Mouse (Mus musculus) Patski (cell line): ENCODE data around the gene Gpx1. TPM values are rescaled to one million over a fixed set of nuclear protein-coding genes. Genes with fewer than 3 reads are reported as not detected.
A peak's percentile ranks its signal among the peaks of the same experiment; 100 is the strongest.

Experiments
- ATAC-seq: fragments of 100-300 bp; one replicate; pipeline ENCODE4 v1.8.0; 2021
- CTCF ChIA-PET: fragments of 350-600 bp; sonication (Branson Sonifier 250); formaldehyde crosslinking; loops from one replicate; lab custom pipeline; 2022; ENCODE audit warnings: inconsistent platforms; lab: Charles Lee
- POLR2A ChIA-PET: fragments of 350-600 bp; sonication (Branson Sonifier 250); formaldehyde crosslinking; loops from one replicate; lab custom pipeline; 2022; ENCODE audit warnings: antibody characterized with exemption, inconsistent platforms; lab: Charles Lee
- DNase-seq: peaks from one replicate; pipeline ENCODE4 v3.0.0-alpha.2; 2011; ENCODE audit warnings: low read depth, low spot score
- H3K27me3 ChIP-seq: fragments of 371-371 bp; one replicate; pipeline ENCODE4 v1.5.1; 2021
- CTCF ChIP-seq: fragments of 100-300 bp; IDR thresholded peaks from one replicate; pipeline ENCODE4 v1.5.1; 2021
- in situ Hi-C: fragments of 300-500 bp; cut with MboI; formaldehyde crosslinking; loops from 3 replicates; pipeline ENCODE4 v1.11.1; 2018; ENCODE audit warnings: low pct_unique_long_range_greater_than_20kb, mixed read lengths
- polyA plus RNA-seq: library from polyadenylated mRNA; unstranded; gene quantifications from one replicate; pipeline ENCODE4 v1.2.3, GENCODE M21; 2021

The Gpx1 gene
- 372 TPM for polyA plus RNA-seq

DNA sequence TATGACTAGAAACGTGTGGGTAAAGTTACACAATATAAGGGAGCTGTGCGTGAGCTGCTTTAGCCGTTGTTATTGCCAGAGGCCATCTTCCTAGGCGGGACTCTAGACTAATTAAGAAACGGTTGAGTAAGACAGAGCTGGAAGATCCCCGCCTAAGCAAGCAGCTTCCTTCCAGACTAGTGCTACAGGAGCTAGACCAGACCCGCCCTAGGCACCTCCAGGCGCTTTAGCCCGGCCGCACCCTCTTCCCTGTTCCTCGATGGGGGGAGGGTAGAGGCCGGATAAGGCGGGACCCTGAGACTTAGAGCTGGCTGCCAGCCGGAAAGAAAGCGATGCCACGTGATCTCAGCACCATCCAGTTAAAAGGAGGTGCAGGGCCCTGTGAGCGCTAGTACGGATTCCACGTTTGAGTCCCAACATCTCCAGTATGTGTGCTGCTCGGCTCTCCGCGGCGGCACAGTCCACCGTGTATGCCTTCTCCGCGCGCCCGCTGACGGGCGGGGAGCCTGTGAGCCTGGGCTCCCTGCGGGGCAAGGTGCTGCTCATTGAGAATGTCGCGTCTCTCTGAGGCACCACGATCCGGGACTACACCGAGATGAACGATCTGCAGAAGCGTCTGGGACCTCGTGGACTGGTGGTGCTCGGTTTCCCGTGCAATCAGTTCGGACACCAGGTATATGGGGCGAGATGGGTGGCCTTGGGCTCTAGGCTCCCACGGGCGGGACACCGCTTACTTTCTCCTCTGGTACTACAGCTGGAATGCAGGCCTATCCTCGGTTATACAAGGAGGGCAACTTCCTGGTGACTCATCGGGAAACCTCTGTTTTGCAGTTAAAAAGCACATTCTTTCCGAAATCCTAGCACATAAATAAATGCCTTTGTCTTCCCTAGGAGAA lies at the start of gene Gpx1:
Gene Gpx1 (plus strand): TSS at position 18 of the 896 bp plus-strand sequence.
- DNase-seq (peak; percentile 86), ATAC-seq (peak; percentile 89)
- ChIA-PET CTCF (interaction anchor here (1.4 kb wide), 1 partner anchor 18 kb away, joined by 4 read pairs; no protein-coding TSS in a partner anchor), POLR2A (interaction anchor here (1.0 to 1.2 kb wide), 2 partner anchors 10 to 75 kb away, joined by 3 read pairs; partner anchors contain the start of gene Dag1)
- TF ChIP-seq CTCF: no peak
- H3K27me3 ChIP-seq: no peaks in the 10 kb centered on the region
- in situ Hi-C loops: no loop called here

DNA sequence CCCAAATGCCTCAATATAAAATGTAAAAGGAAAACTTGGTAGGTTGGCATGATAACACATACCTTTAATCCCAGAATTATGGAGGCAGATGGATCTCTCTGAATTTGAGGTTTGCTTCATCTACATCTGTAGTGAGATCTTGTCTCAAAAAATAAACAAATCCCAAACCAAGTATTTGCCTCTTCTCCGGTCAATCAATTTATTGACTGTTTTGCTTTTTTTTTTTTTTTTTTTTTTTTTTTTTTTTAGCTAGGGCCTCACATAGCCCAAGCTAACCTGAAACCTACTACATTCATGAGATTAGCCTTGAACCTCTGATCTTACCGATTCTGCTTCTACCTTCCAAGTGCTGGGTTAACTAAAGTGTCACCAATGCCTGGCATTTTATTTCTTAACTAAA lies 49.4 kb upstream of the Gpx1 start:
- ChIA-PET POLR2A (interaction anchor here (0.6 to 0.7 kb wide), 2 partner anchors 25 to 202 kb away, joined by 3 to 4 read pairs; no protein-coding TSS in a partner anchor), CTCF (no interaction called here)
- no peak for ATAC-seq
- in situ Hi-C loops: loop anchor here (5.0 kb wide), 1 partner anchor 192 kb away; no protein-coding TSS in a partner anchor
- no peak for TF ChIP-seq CTCF
- H3K27me3 ChIP-seq: no peaks in the 10 kb centered on the region
- DNase-seq: no peak

DNA sequence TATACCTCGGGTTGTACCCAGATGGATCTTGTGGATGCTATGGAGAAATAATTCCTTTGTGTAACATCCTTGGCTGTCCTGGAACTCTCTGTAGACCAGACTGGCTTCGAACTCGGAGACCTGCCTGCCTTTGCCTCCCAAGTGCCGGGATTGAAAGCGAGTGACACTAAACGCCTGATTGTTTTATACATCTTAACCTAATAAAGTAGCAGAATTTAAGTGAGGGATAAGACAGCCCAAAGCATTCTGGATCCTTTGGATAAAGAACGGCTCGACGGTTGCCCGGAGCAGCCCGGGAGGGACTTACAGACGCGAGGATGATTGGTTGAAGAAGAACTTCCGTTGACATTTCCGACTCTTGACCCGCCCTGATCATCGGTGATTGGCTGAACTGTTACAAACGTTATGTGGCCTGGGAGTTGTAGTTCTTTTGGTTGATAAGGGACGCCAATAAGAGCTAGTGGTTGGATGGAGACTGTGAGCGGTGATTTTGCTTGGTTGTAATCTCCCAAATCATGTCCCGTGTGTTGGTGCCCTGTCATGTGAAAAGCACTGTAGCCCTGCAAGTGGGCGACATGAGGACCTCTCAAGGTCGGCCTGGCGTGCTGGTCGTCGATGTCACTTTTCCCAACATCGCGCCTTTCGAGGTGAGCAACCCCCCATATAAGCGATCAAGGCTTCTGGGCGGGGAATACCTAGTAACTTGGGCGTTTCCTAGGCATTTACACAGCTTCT lies 48.5 kb upstream of the Gpx1 start, which contains the start of gene Nicn1:
Gene Nicn1 (plus strand): TSS at position 414 of the 735 bp plus-strand sequence.
- CTCF ChIA-PET: interaction anchor here (0.6 to 1.4 kb wide), 2 partner anchors 14 to 26 kb away, joined by 3 read pairs; no protein-coding TSS in a partner anchor
- no peaks in the 10 kb centered on the region for H3K27me3 ChIP-seq
- peak; percentile 84 for DNase-seq
- in situ Hi-C loops: no loop called here
- POLR2A ChIA-PET: interaction anchor here (0.6 to 1.1 kb wide), 3 partner anchors 26 to 212 kb away, joined by 3 to 5 read pairs (median 4); no protein-coding TSS in a partner anchor
- no peak for TF ChIP-seq CTCF
- ATAC-seq: peak; percentile 98

DNA sequence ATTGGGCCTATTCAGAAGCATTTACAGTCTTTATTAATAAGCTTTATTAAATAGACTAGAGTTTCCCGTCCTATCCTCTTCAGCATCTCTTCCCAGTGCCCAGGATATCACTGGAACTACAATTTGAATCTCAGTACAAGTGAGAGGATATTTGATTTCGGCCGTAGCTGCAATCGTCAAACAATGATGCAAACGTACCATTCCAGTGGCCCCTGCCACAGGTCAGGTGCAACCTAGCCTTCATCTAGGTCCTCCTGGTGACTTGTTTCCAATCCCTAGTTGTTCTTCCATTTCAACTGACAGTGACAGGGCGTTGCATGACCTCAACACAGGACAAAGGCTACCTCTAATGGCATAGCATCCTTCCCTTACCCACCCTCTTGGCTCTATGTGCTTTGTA lies 47.9 kb upstream of the Gpx1 start:
- ChIA-PET CTCF (interaction anchor here (0.6 to 1.4 kb wide), 3 partner anchors 12 to 26 kb away, joined by 3 read pairs; no protein-coding TSS in a partner anchor), POLR2A (interaction anchor here (1.1 kb wide), 1 partner anchor 212 kb away, joined by 5 read pairs; no protein-coding TSS in a partner anchor)
- no peaks in the 10 kb centered on the region for H3K27me3 ChIP-seq

DNA sequence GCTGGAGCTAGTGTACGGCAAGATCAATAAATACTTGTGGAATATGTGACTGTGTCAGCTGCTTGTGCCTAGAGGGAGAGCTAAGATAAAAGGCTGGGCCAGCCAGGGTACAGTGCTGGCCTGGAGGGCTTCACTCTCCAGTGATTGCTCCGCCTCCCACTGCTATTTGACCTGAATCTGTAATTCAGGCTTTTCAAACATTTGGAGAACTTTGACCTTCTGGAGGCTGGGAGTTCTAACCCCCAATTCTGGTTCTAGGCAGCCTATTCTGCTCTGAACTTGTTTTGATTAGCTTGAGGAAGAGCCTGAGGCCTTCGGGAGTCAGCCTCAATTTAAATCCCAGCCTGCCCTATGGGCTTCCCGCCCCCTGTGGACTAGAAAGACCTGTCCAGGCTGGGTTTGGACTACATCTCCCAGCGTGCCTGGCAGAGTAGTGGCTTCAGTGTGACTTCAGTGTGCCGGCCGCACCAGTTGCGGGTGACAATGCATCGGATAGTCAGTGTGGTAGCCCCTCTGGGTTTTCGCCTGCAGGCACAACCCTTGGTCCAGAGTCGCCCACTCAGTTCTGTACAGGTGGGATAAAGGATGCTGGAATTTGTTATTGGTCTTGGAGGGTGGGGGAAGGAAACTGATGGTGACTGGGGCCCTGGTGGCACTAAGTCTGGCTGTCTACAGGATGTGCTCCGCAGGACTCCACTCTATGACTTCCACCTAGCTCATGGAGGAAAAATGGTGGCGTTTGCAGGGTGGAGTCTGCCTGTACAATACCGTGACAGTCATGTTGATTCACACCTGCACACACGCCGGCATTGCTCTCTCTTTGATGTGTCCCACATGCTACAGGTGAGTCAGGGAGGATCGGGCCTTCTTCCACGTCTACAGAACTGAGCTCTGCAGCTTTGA lies 42.0 kb upstream of the Gpx1 start, which contains the start of gene Amt:
Gene Amt (plus strand): TSS at position 401 of the 903 bp plus-strand sequence.
- no peak for TF ChIP-seq CTCF
- no peak for ATAC-seq
- in situ Hi-C loops: loop anchor here (5.0 kb wide), 1 partner anchor 116 kb away; no protein-coding TSS in a partner anchor
- POLR2A ChIA-PET: no interaction called here
- no peak for DNase-seq
- CTCF ChIA-PET: interaction anchor here (1.1 to 1.3 kb wide), 2 partner anchors 21 to 87 kb away, joined by 3 read pairs; no protein-coding TSS in a partner anchor
- no peaks in the 10 kb centered on the region for H3K27me3 ChIP-seq

More for the DNA sequence above, 47.9 kb upstream of the Gpx1 start:
- TF ChIP-seq CTCF: no peak
- ATAC-seq (no peak), DNase-seq (no peak)
- in situ Hi-C loops: no loop called here

DNA sequence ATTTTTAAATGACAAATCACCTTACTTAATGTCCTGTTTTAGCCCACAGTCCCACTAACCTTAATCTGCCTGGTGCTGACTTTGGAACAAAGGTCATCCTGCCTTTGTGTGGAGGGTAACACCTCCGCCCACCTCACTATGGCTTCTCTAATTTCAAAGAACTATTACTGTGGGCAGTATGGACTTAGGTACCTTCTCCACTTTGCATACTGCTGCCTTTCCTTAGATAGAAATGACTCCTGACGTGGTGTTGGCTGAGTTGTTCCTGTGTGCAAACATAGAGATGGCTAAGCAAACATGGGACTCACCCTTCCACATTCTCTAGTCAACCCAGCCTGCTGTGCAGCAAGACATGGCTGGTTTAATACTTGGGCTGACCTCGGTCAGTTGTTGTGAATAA lies 36.9 kb upstream of the Gpx1 start:
- H3K27me3 ChIP-seq: no peaks in the 10 kb centered on the region
- CTCF ChIA-PET: interaction anchor here (0.9 kb wide), 1 partner anchor 10 kb away, joined by 3 read pairs; no protein-coding TSS in a partner anchor
- in situ Hi-C loops: no loop called here
- POLR2A ChIA-PET: interaction anchor here (0.6 kb wide), 1 partner anchor 213 kb away, joined by 3 read pairs; no protein-coding TSS in a partner anchor
- DNase-seq (no peak), ATAC-seq (no peak)
- TF ChIP-seq CTCF: no peak

DNA sequence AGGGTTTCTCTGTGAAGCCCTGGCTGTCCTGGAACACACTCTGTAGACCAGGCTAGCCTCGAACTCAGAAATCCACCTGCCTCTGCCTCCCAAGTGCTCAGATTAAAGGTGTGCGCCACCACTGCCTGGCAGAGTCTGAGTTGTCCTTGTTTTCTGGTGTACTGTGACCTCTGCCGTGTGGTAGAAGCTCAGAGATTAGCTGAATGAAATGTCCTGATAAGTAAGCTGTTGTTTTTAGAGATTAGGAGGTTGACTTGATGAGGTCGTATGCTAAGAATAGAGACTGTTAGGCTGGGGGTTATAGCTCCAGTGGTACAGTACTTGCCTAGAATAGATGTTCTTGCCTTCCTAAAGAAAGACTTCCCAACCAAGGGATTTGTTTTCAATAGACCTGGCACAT lies 34.0 kb upstream of the Gpx1 start:
- POLR2A ChIA-PET: interaction anchor here (0.7 kb wide), 1 partner anchor 12 kb away, joined by 3 read pairs; no protein-coding TSS in a partner anchor
- ATAC-seq: no peak
- no peak for DNase-seq
- in situ Hi-C loops: loop anchor here (5.0 kb wide), 1 partner anchor 43 kb away; the partner anchor contains the start of gene Usp4
- no peaks in the 10 kb centered on the region for H3K27me3 ChIP-seq
- no peak for TF ChIP-seq CTCF
- CTCF ChIA-PET: interaction anchor here (0.6 to 3.6 kb wide), 3 partner anchors 10 to 14 kb away, joined by 3 to 9 read pairs (median 3); partner anchors contain the start of gene Nicn1

DNA sequence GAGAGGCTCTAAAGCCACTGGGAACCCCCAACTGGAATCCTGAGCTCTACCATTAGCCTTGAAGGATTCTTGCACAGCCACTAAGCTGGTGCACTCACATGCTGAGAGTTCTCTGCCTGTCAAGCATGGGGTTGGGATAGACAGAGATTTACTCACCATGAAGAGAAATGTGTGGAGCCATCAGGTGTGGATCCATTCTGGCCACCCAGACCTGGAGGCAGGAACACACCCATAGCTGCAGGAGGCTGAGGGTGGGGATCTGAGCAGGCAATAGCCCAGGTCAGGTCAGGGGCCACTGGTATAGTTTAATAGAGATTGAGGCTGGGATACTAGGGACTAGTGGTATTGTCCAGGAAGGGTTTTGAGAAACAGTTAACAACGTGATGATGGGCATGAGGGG lies 33.5 kb upstream of the Gpx1 start:
- DNase-seq (no peak), ATAC-seq (no peak)
- TF ChIP-seq CTCF: no peak
- POLR2A ChIA-PET: interaction anchor here (0.6 to 1.1 kb wide), 3 partner anchors 38 to 45 kb away, joined by 3 to 4 read pairs (median 3); no protein-coding TSS in a partner anchor
- CTCF ChIA-PET: interaction anchor here (3.6 kb wide), 1 partner anchor 10 kb away, joined by 9 read pairs; no protein-coding TSS in a partner anchor
- in situ Hi-C loops: loop anchor here (5.0 kb wide), 1 partner anchor 42 kb away; the partner anchor contains the start of gene Usp4
- no peaks in the 10 kb centered on the region for H3K27me3 ChIP-seq
